28 mouse cellular contexts compared by ENCODE assay signal in genomic region chr13:107314746-107315145, GRCm38 (mm10).
DNase-seq lines count a peak whose midpoint lies in the region; ATAC-seq and TF ChIP-seq lines count a peak whose summit lies in the region.
"Had no signal": no experiment of that assay in that cellular context is flagged by ENCODE, and none has a peak within 500 bp of the region (broad histone marks: within the 10 kb centered on the region; RNA-seq: fewer than 3 reads in every experiment).

No protein-coding gene starts in this region.

- no peaks in the 10 kb centered on the region for H3K4me1 ChIP-seq in forebrain, embryonic 15.5 days
- peaks cover 12% of the 10 kb centered on the region for H3K4me1 ChIP-seq in forebrain, embryonic 13.5 days
- H3K4me1 ChIP-seq in hindbrain, embryonic 13.5 days (replicated peaks): peaks cover 5% of the 10 kb centered on the region; the same call in 1 of the 2 replicates
- no peaks in the 10 kb centered on the region for H3K4me1 ChIP-seq in hindbrain, embryonic 11.5 days (replicated peaks; ENCODE audit: control insufficient read depth, insufficient read depth, low read length)
- H3K4me1 ChIP-seq in midbrain, embryonic 13.5 days (replicated peaks): no peaks in the 10 kb centered on the region
- H3K4me1 ChIP-seq in midbrain, embryonic 11.5 days (ENCODE audit: control insufficient read depth, insufficient read depth, low read length): no peaks in the 10 kb centered on the region
- H3K4me1 ChIP-seq: embryonic facial prominence, embryonic 13.5 days; kidney, embryonic 15.5 days; limb, embryonic 12.5 days; liver, embryonic 15.5 days; lung, embryonic 15.5 days; midbrain, embryonic 15.5 days had no signal

- 84% methylated on average over 7 of the region's 7 CpGs for WGBS in forebrain, embryonic 15.5 days
- 88% methylated on average over 7 of the region's 7 CpGs for WGBS in forebrain, embryonic 13.5 days
- 73% methylated on average over 7 of the region's 7 CpGs for WGBS in hindbrain, embryonic 13.5 days
- 91% methylated on average over 7 of the region's 7 CpGs for WGBS in hindbrain, embryonic 11.5 days
- WGBS in midbrain, embryonic 13.5 days: 88% methylated on average over 7 of the region's 7 CpGs
- 93% methylated on average over 7 of the region's 7 CpGs for WGBS in midbrain, embryonic 11.5 days

- no peak overlapping the region for H3K9ac ChIP-seq in forebrain, embryonic 15.5 days (replicated peaks)
- H3K9ac ChIP-seq in forebrain, embryonic 13.5 days: no peak overlapping the region
- no peak overlapping the region for H3K9ac ChIP-seq in hindbrain, embryonic 13.5 days
- H3K9ac ChIP-seq in hindbrain, embryonic 11.5 days (ENCODE audit: low read depth, low read length): no peak overlapping the region
- no peak overlapping the region for H3K9ac ChIP-seq in midbrain, embryonic 13.5 days (replicated peaks)
- no peak overlapping the region for H3K9ac ChIP-seq in midbrain, embryonic 11.5 days (ENCODE audit: low read length)
- H3K9ac ChIP-seq: embryonic facial prominence, embryonic 13.5 days; kidney, embryonic 15.5 days; limb, embryonic 12.5 days; liver, embryonic 15.5 days; lung, embryonic 15.5 days; midbrain, embryonic 15.5 days had no signal

- TF ChIP-seq CTCF in brain, embryonic 14.5 days (IDR thresholded peaks at IDR 0.05; ENCODE audit: borderline replicate concordance, extremely low read depth, insufficient read depth, insufficient read length): no peak

- no peak overlapping the region for H3K4me3 ChIP-seq in forebrain, embryonic 15.5 days
- no peak overlapping the region for H3K4me3 ChIP-seq in forebrain, embryonic 13.5 days
- H3K4me3 ChIP-seq in hindbrain, embryonic 13.5 days: no peak overlapping the region
- no peak overlapping the region for H3K4me3 ChIP-seq in hindbrain, embryonic 11.5 days (ENCODE audit: low read depth, low read length)
- H3K4me3 ChIP-seq in midbrain, embryonic 13.5 days (replicated peaks): no peak overlapping the region
- H3K4me3 ChIP-seq in midbrain, embryonic 11.5 days (ENCODE audit: low read depth, low read length): no peak overlapping the region
- H3K4me3 ChIP-seq: embryonic facial prominence, embryonic 13.5 days; kidney, embryonic 15.5 days; left cerebral cortex, adult 2 months; limb, embryonic 12.5 days; liver, embryonic 15.5 days; lung, embryonic 15.5 days; midbrain, embryonic 15.5 days had no signal

- H3K27me3 ChIP-seq in forebrain, embryonic 15.5 days: no peaks in the 10 kb centered on the region
- no peaks in the 10 kb centered on the region for H3K27me3 ChIP-seq in forebrain, embryonic 13.5 days
- H3K27me3 ChIP-seq in hindbrain, embryonic 13.5 days: no peaks in the 10 kb centered on the region
- H3K27me3 ChIP-seq in hindbrain, embryonic 11.5 days (ENCODE audit: control insufficient read depth, insufficient read depth, low read length): no peaks in the 10 kb centered on the region
- no peaks in the 10 kb centered on the region for H3K27me3 ChIP-seq in midbrain, embryonic 13.5 days
- H3K27me3 ChIP-seq in midbrain, embryonic 11.5 days (ENCODE audit: control insufficient read depth, insufficient read depth, low read length): no peaks in the 10 kb centered on the region
- H3K27me3 ChIP-seq: embryonic facial prominence, embryonic 13.5 days; kidney, embryonic 15.5 days; limb, embryonic 12.5 days; liver, embryonic 15.5 days; lung, embryonic 15.5 days; midbrain, embryonic 15.5 days had no signal

- ATAC-seq in forebrain, embryonic 15.5 days (replicated peaks): no peak
- ATAC-seq in forebrain, embryonic 13.5 days: no peak
- no peak for ATAC-seq in hindbrain, embryonic 13.5 days (ENCODE audit: low FRiP score)
- ATAC-seq in hindbrain, embryonic 11.5 days (ENCODE audit: low FRiP score): no peak
- peak; percentile 34; the same call in 1 of the 2 replicates for ATAC-seq in midbrain, embryonic 13.5 days
- no peak for ATAC-seq in midbrain, embryonic 11.5 days (ENCODE audit: low FRiP score)
- ATAC-seq: midbrain, embryonic 15.5 days had no signal

- no peak for DNase-seq in hindbrain, embryonic 11.5 days (ENCODE audit: low spot score)
- no peak for DNase-seq in midbrain, embryonic 11.5 days (ENCODE audit: low spot score, missing footprints)
- peak; percentile 53 for DNase-seq in brain, embryonic 14.5 days (ENCODE audit: low read depth)
- DNase-seq in left cerebral cortex, adult 18-20 months (ENCODE audit: low spot score in 2 of 2): no peak
- DNase-seq: adrenal gland, postnatal 10 days; cerebellum, adult 11-12 months; cerebellum, postnatal 10 days; gastrocnemius, postnatal 25 days; heart, adult 18-20 months; heart, postnatal 4 days; kidney, adult 18-20 months; kidney, postnatal 25 days; lung, postnatal 36 days; spleen, adult 18-20 months; thymus, postnatal 14 days had no signal

- H3K27ac ChIP-seq in forebrain, embryonic 15.5 days (replicated peaks): 0 out of 2 replicates have a peak overlapping the region, but pooled peaks have one; percentile 4
- no peak overlapping the region for H3K27ac ChIP-seq in forebrain, embryonic 13.5 days
- peak overlapping the region; percentile 63 for H3K27ac ChIP-seq in hindbrain, embryonic 13.5 days
- H3K27ac ChIP-seq in hindbrain, embryonic 11.5 days (ENCODE audit: low read depth, low read length): no peak overlapping the region
- H3K27ac ChIP-seq in midbrain, embryonic 13.5 days: no peak overlapping the region
- no peak overlapping the region for H3K27ac ChIP-seq in midbrain, embryonic 11.5 days (ENCODE audit: low read depth, low read length)
- H3K27ac ChIP-seq: embryonic facial prominence, embryonic 13.5 days; kidney, embryonic 15.5 days; left cerebral cortex, adult 2 months; limb, embryonic 12.5 days; liver, embryonic 15.5 days; lung, embryonic 15.5 days; midbrain, embryonic 15.5 days had no signal

- H3K4me2 ChIP-seq in forebrain, embryonic 15.5 days (replicated peaks): no peak overlapping the region
- H3K4me2 ChIP-seq in forebrain, embryonic 13.5 days: no peak overlapping the region
- no peak overlapping the region for H3K4me2 ChIP-seq in hindbrain, embryonic 13.5 days
- no peak overlapping the region for H3K4me2 ChIP-seq in hindbrain, embryonic 11.5 days (replicated peaks; ENCODE audit: low read depth, low read length)
- H3K4me2 ChIP-seq in midbrain, embryonic 13.5 days (replicated peaks): no peak overlapping the region
- no peak overlapping the region for H3K4me2 ChIP-seq in midbrain, embryonic 11.5 days
- H3K4me2 ChIP-seq: embryonic facial prominence, embryonic 13.5 days; heart, embryonic 11.5 days; kidney, embryonic 15.5 days; limb, embryonic 12.5 days; liver, embryonic 15.5 days; lung, embryonic 15.5 days; midbrain, embryonic 15.5 days had no signal

- H3K9me3 ChIP-seq in forebrain, embryonic 15.5 days: no peaks in the 10 kb centered on the region
- no peaks in the 10 kb centered on the region for H3K9me3 ChIP-seq in forebrain, embryonic 13.5 days (replicated peaks)
- H3K9me3 ChIP-seq in hindbrain, embryonic 13.5 days: no peaks in the 10 kb centered on the region
- H3K9me3 ChIP-seq in hindbrain, embryonic 11.5 days (ENCODE audit: control insufficient read depth, low read length): no peaks in the 10 kb centered on the region
- H3K9me3 ChIP-seq in midbrain, embryonic 13.5 days: no peaks in the 10 kb centered on the region
- no peaks in the 10 kb centered on the region for H3K9me3 ChIP-seq in midbrain, embryonic 11.5 days (ENCODE audit: control insufficient read depth, low read length)
- H3K9me3 ChIP-seq: embryonic facial prominence, embryonic 13.5 days; G1E; kidney, embryonic 15.5 days; limb, embryonic 12.5 days; liver, embryonic 15.5 days; lung, embryonic 15.5 days; midbrain, embryonic 15.5 days had no signal

- TF ChIP-seq POLR2A in brain, embryonic 14.5 days (IDR thresholded peaks at IDR 0.05; ENCODE audit: borderline replicate concordance, extremely low read depth, insufficient read depth, insufficient read length, poor library complexity, severe bottlenecking): no peak

- H3K36me3 ChIP-seq in forebrain, embryonic 15.5 days: no peaks in the 10 kb centered on the region
- H3K36me3 ChIP-seq in forebrain, embryonic 13.5 days (ENCODE audit: poor library complexity, severe bottlenecking): no peaks in the 10 kb centered on the region
- no peaks in the 10 kb centered on the region for H3K36me3 ChIP-seq in hindbrain, embryonic 13.5 days
- H3K36me3 ChIP-seq in hindbrain, embryonic 11.5 days (ENCODE audit: control insufficient read depth, insufficient read depth, low read length): no peaks in the 10 kb centered on the region
- no peaks in the 10 kb centered on the region for H3K36me3 ChIP-seq in midbrain, embryonic 13.5 days
- H3K36me3 ChIP-seq in midbrain, embryonic 11.5 days (ENCODE audit: control insufficient read depth, insufficient read depth, low read length): no peaks in the 10 kb centered on the region
- H3K36me3 ChIP-seq: embryonic facial prominence, embryonic 13.5 days; G1E; kidney, embryonic 15.5 days; limb, embryonic 12.5 days; liver, embryonic 15.5 days; lung, embryonic 15.5 days; midbrain, embryonic 15.5 days had no signal

Comparison
In these comparisons a context has a peak if more than half of its experiments do, and no peak if none do; other contexts are left out.
1. H3K27ac ChIP-seq: peak in forebrain, embryonic 15.5 days (single experiment) and hindbrain, embryonic 13.5 days (single experiment); none in forebrain, embryonic 13.5 days (single experiment), hindbrain, embryonic 11.5 days (single experiment), midbrain, embryonic 13.5 days (single experiment) and midbrain, embryonic 11.5 days (single experiment).